Mouse (Mus musculus) thymus, postnatal 10 days (tissue): ENCODE data around the gene B4galnt1.
A peak's percentile ranks its signal among the peaks of the same experiment; 100 is the strongest.

Source experiments
- DNase-seq, 2 experiments: peaks; one replicate each; pipeline ENCODE4 v3.0.0; 2021; ENCODE audit warnings: low spot score in 2 of 2

Gene B4galnt1

GRCm38 (mm10) chr10:127170002-127170401, 5.0 kb downstream of the B4galnt1 start:
- no peak for DNase-seq

GRCm38 (mm10) chr10:127170837-127171272, 5.8 kb downstream of the B4galnt1 start:
- peak; percentile 78 to 89 for DNase-seq

GRCm38 (mm10) chr10:127171631-127172200, 6.7 kb downstream of the B4galnt1 start:
- DNase-seq = no peak

GRCm38 (mm10) chr10:127173148-127174065, 8.4 kb downstream of the B4galnt1 start:
- DNase-seq = no peak

- DNase-seq = no peak
Observed at GRCm38 (mm10) chr10:127174170-127174569, 9.1 kb downstream of the B4galnt1 start.

GRCm38 (mm10) chr10:127176228-127176627, 11.2 kb downstream of the B4galnt1 start:
- no peak for DNase-seq

- no peak for DNase-seq
Observed at GRCm38 (mm10) chr10:127176756-127177155, 11.7 kb downstream of the B4galnt1 start.

- no peak for DNase-seq
Observed at GRCm38 (mm10) chr10:127177235-127177634, 12.2 kb downstream of the B4galnt1 start.

GRCm38 (mm10) chr10:127177719-127178118, 12.7 kb downstream of the B4galnt1 start:
- DNase-seq = peak in 1 of 2 experiments; percentile 62

- no peak for DNase-seq
Observed at GRCm38 (mm10) chr10:127178286-127179027, 13.4 kb downstream of the B4galnt1 start.

- DNase-seq = no peak
Observed at GRCm38 (mm10) chr10:127179871-127180694, 15.1 kb downstream of the B4galnt1 start, which contains the start of gene Slc26a10. Gene Slc26a10, minus strand, starts transcription at chr10:127180645.

- DNase-seq = no peak
Observed at GRCm38 (mm10) chr10:127180695-127181047, 15.6 kb downstream of the B4galnt1 start.

GRCm38 (mm10) chr10:127181566-127181965, 16.5 kb downstream of the B4galnt1 start:
- DNase-seq = no peak

- DNase-seq = no peak
Observed at GRCm38 (mm10) chr10:127182624-127183023, 17.6 kb downstream of the B4galnt1 start.

GRCm38 (mm10) chr10:127183759-127184158, 18.7 kb downstream of the B4galnt1 start:
- DNase-seq = no peak

- DNase-seq = no peak
Observed at GRCm38 (mm10) chr10:127185101-127185500, 20.1 kb downstream of the B4galnt1 start.

- DNase-seq = no peak
Observed at GRCm38 (mm10) chr10:127185506-127185905, 20.5 kb downstream of the B4galnt1 start.

- no peak for DNase-seq
Observed at GRCm38 (mm10) chr10:127186451-127186850, 21.4 kb downstream of the B4galnt1 start.

GRCm38 (mm10) chr10:127187371-127188078, 22.5 kb downstream of the B4galnt1 start:
- DNase-seq = no peak

GRCm38 (mm10) chr10:127188079-127188453, 23.0 kb downstream of the B4galnt1 start:
- no peak for DNase-seq
